Mouse (Mus musculus): ENCODE measurements at regions not wholly inside any gene's neighbourhood (a gene's known extent, or its start where the extent isn't known, plus 50 kb on each side); places are given as distances from the start of the nearest gene placed in this dataset.

GRCm38 (mm10) chr7:35878164-35878563 lies 75.4 kb upstream of the Zfp507 start:
- Histone ChIP-seq H3K9ac (ENCODE audit: control insufficient read depth, low read depth, low read length, poor library complexity, severe bottlenecking) (no peak overlapping the region), H3K79me2 (ENCODE audit: control insufficient read depth, insufficient read depth, low read length, poor library complexity) (no peaks in the 10 kb centered on the region), H3K27ac (ENCODE audit: control insufficient read depth, low read depth, low read length) (no peak overlapping the region), H3K27me3 (ENCODE audit: control insufficient read depth in 1 of 2, insufficient read depth in 2 of 2, low read length in 2 of 2) (no peaks in the 10 kb centered on the region), H3K36me3 (ENCODE audit: control insufficient read depth in 1 of 2, insufficient read depth in 2 of 2, low read length in 2 of 2) (no peaks in the 10 kb centered on the region), H3K4me3 (ENCODE audit: control insufficient read depth in 1 of 2, insufficient read depth in 1 of 2, low read depth in 2 of 2, low read length in 2 of 2) (no peak overlapping the region), H3K4me1 (ENCODE audit: control insufficient read depth in 1 of 2, insufficient read depth in 2 of 2, low read length in 2 of 2) (no peaks in the 10 kb centered on the region), H3K9me3 (replicated peaks; ENCODE audit: insufficient read depth, low read length) (no peaks in the 10 kb centered on the region)
- no peak for TF ChIP-seq MAFK (IDR thresholded peaks at IDR 0.05; ENCODE audit: borderline replicate concordance, low read depth, low read length)
- TF ChIP-seq TBP (IDR thresholded peaks at IDR 0.05; ENCODE audit: low read depth, low read length): no peak
- TF ChIP-seq E2F4 (IDR thresholded peaks at IDR 0.05; ENCODE audit: borderline replicate concordance, low read depth, low read length): no peak
- TF ChIP-seq HCFC1 (IDR thresholded peaks at IDR 0.05; ENCODE audit: low read depth, low read length): no peak
- TF ChIP-seq CTCF (IDR thresholded peaks at IDR 0.05 in 2 of 3, conservative IDR thresholded peaks at IDR 0.05 in 1 of 3; ENCODE audit: control insufficient read depth in 1 of 3, insufficient read depth in 1 of 3, low read depth in 2 of 3, low read length in 3 of 3, poor library complexity in 1 of 3, severe bottlenecking in 1 of 3): no peak
- no peak for DNase-seq (ENCODE audit: low read depth, low spot score)

- no peaks in the 10 kb centered on the region for H3K79me2 ChIP-seq (ENCODE audit: control insufficient read depth, insufficient read depth, low read length, poor library complexity)
- no peak overlapping the region for H3K27ac ChIP-seq (ENCODE audit: control insufficient read depth, low read depth, low read length)
- no peaks in the 10 kb centered on the region for H3K36me3 ChIP-seq (ENCODE audit: control insufficient read depth in 1 of 2, insufficient read depth in 2 of 2, low read length in 2 of 2)
- no peak overlapping the region for H3K4me3 ChIP-seq (ENCODE audit: control insufficient read depth in 1 of 2, insufficient read depth in 1 of 2, low read depth in 2 of 2, low read length in 2 of 2)
- TF ChIP-seq MAX (IDR thresholded peaks at IDR 0.05; ENCODE audit: low read length): no peak
- no peak for TF ChIP-seq ETS1 (IDR thresholded peaks at IDR 0.05; ENCODE audit: low read depth, low read length)
- no peak for TF ChIP-seq GATA1 (IDR thresholded peaks at IDR 0.05; ENCODE audit: low read depth, low read length)
- TF ChIP-seq ELF1 (IDR thresholded peaks at IDR 0.05; ENCODE audit: low read depth, low read length): no peak
- no peak for TF ChIP-seq MYC (IDR thresholded peaks at IDR 0.05; ENCODE audit: low read depth, low read length)
- TF ChIP-seq NRF1 (IDR thresholded peaks at IDR 0.05; ENCODE audit: insufficient read depth, low read depth, low read length, poor library complexity, severe bottlenecking): no peak
- no peak for TF ChIP-seq MAFK (IDR thresholded peaks at IDR 0.05; ENCODE audit: borderline replicate concordance, low read depth, low read length)
- no peak for TF ChIP-seq CHD1 (IDR thresholded peaks at IDR 0.05; ENCODE audit: low read depth, low read length)
- no peak for TF ChIP-seq KAT2A (conservative IDR thresholded peaks at IDR 0.05; ENCODE audit: low read depth, low read length)
- TF ChIP-seq ZMIZ1 (IDR thresholded peaks at IDR 0.05; ENCODE audit: low read depth, low read length): no peak
- H3K9ac ChIP-seq (ENCODE audit: control insufficient read depth, low read depth, low read length, poor library complexity, severe bottlenecking): no peak overlapping the region
- no peaks in the 10 kb centered on the region for H3K9me3 ChIP-seq (replicated peaks; ENCODE audit: insufficient read depth, low read length)
- H3K27me3 ChIP-seq (ENCODE audit: control insufficient read depth in 1 of 2, insufficient read depth in 2 of 2, low read length in 2 of 2): no peaks in the 10 kb centered on the region
- peak; percentile 24 for DNase-seq (ENCODE audit: low read depth, low spot score)
- H3K4me1 ChIP-seq (ENCODE audit: control insufficient read depth in 1 of 2, insufficient read depth in 2 of 2, low read length in 2 of 2): no peaks in the 10 kb centered on the region
Observed at GRCm38 (mm10) chr7:35861049-35861448, 58.2 kb upstream of the Zfp507 start.

- H3K4me3 ChIP-seq (ENCODE audit: control insufficient read depth in 1 of 2, insufficient read depth in 1 of 2, low read depth in 2 of 2, low read length in 2 of 2): no peak overlapping the region
- peak; percentile 61 for DNase-seq (ENCODE audit: low read depth, low spot score)
- no peaks in the 10 kb centered on the region for H3K79me2 ChIP-seq (ENCODE audit: control insufficient read depth, insufficient read depth, low read length, poor library complexity)
- TF ChIP-seq TBP (IDR thresholded peaks at IDR 0.05; ENCODE audit: low read depth, low read length) (no peak), USF1 (IDR thresholded peaks at IDR 0.05; ENCODE audit: low read depth, low read length) (0 out of 2 replicates have a peak, but pooled peaks have one; percentile 11), MEF2A (IDR thresholded peaks at IDR 0.05; ENCODE audit: extremely low read depth, insufficient replicate concordance, low read depth, low read length, poor library complexity, severe bottlenecking) (no peak), RAD21 (IDR thresholded peaks at IDR 0.05; ENCODE audit: low read depth, low read length) (peak; percentile 80), POLR2AphosphoS5 (IDR thresholded peaks at IDR 0.05; ENCODE audit: borderline replicate concordance, low read depth, low read length) (no peak), SMC3 (IDR thresholded peaks at IDR 0.05; ENCODE audit: low read depth, low read length) (peak; percentile 69), MAX (IDR thresholded peaks at IDR 0.05; ENCODE audit: low read length) (no peak), MYC (IDR thresholded peaks at IDR 0.05; ENCODE audit: low read depth, low read length) (no peak), JUND (IDR thresholded peaks at IDR 0.05; ENCODE audit: low read depth, low read length) (no peak), ETS1 (IDR thresholded peaks at IDR 0.05; ENCODE audit: low read depth, low read length) (no peak), ZC3H11A (IDR thresholded peaks at IDR 0.05; ENCODE audit: low read depth, low read length) (peak; percentile 61), CTCF (IDR thresholded peaks at IDR 0.05 in 2 of 3, conservative IDR thresholded peaks at IDR 0.05 in 1 of 3; ENCODE audit: control insufficient read depth in 1 of 3, insufficient read depth in 1 of 3, low read depth in 2 of 3, low read length in 3 of 3, poor library complexity in 1 of 3, severe bottlenecking in 1 of 3) (peak; percentile 70 to 77 (median 71)), ZNF384 (IDR thresholded peaks at IDR 0.05; ENCODE audit: low read depth, low read length) (no peak), MXI1 (IDR thresholded peaks at IDR 0.05; ENCODE audit: low read depth, low read length) (no peak)
- H3K9ac ChIP-seq (ENCODE audit: control insufficient read depth, low read depth, low read length, poor library complexity, severe bottlenecking): no peak overlapping the region
- no peak overlapping the region for H3K27ac ChIP-seq (ENCODE audit: control insufficient read depth, low read depth, low read length)
- H3K4me1 ChIP-seq (ENCODE audit: control insufficient read depth in 1 of 2, insufficient read depth in 2 of 2, low read length in 2 of 2): no peaks in the 10 kb centered on the region
- H3K36me3 ChIP-seq (ENCODE audit: control insufficient read depth in 1 of 2, insufficient read depth in 2 of 2, low read length in 2 of 2): no peaks in the 10 kb centered on the region
- no peaks in the 10 kb centered on the region for H3K27me3 ChIP-seq (ENCODE audit: control insufficient read depth in 1 of 2, insufficient read depth in 2 of 2, low read length in 2 of 2)
- no peaks in the 10 kb centered on the region for H3K9me3 ChIP-seq (replicated peaks; ENCODE audit: insufficient read depth, low read length)
Observed at GRCm38 (mm10) chr7:35859601-35860000, 56.8 kb upstream of the Zfp507 start.
